Mouse (Mus musculus) liver, embryonic 14.5 days (tissue): ENCODE data around the gene Rbl2. TPM values are rescaled to one million over a fixed set of nuclear protein-coding genes. Genes with fewer than 3 reads are reported as not detected.

Experiments
- ATAC-seq: fragments of 200-750 bp; cut with Nextera tagmentation; 2 replicates; pipeline ENCODE4 v1.8.0; 2017; ENCODE audit warnings: moderate number of reproducible peaks, mild to moderate bottlenecking, moderate library complexity; ENCODE audit not compliant: insufficient read depth
- DNase-seq, 3 experiments: peaks; one replicate each; pipeline ENCODE4 v3.0.0-alpha.2; 2012 to 2013; ENCODE audit warnings: low read depth in 3 of 3, low spot score in 3 of 3
- H3K27ac ChIP-seq: fragments of 300-500 bp; sonication (generic); 2 replicates; pipeline ENCODE4 v1.5.1; 2014; ENCODE audit warnings: moderate library complexity, mild to moderate bottlenecking, control low read depth, inconsistent platforms
- H3K27me3 ChIP-seq: fragments of 300-500 bp; sonication (generic); 2 replicates; pipeline ENCODE4 v1.6.1; 2014; ENCODE audit warnings: mild to moderate bottlenecking, low read length, moderate library complexity; ENCODE audit not compliant: control insufficient read depth, insufficient read depth
- H3K36me3 ChIP-seq: fragments of 300-500 bp; sonication (generic); replicated peaks from 2 replicates; pipeline ENCODE4 v1.6.1; 2014; ENCODE audit warnings: low read depth; ENCODE audit not compliant: control insufficient read depth, insufficient read depth
- H3K4me1 ChIP-seq, 2 experiments: fragments of 200-500 bp in 1 of 2; fragments of 300-500 bp in 1 of 2; sonication (generic) in 1 of 2; replicated peaks; 2 replicates each; pipeline ENCODE4 v1.6.1; 2012 to 2014; ENCODE audit warnings: antibody characterized with exemption in 1 of 2, inconsistent platforms in 1 of 2, low read length in 1 of 2; ENCODE audit not compliant: control insufficient read depth in 2 of 2, insufficient read depth in 2 of 2
- H3K4me2 ChIP-seq: fragments of 300-500 bp; sonication (generic); 2 replicates; pipeline ENCODE4 v1.6.1; 2014; ENCODE audit warnings: low read depth, mild to moderate bottlenecking, control low read depth, moderate library complexity
- H3K4me3 ChIP-seq, 2 experiments: fragments of 200-500 bp in 1 of 2; fragments of 300-500 bp in 1 of 2; sonication (generic) in 1 of 2; 2 replicates each; pipeline ENCODE4 v1.5.1; 2012 to 2014; ENCODE audit warnings: low read depth in 2 of 2, low read length in 2 of 2, mild to moderate bottlenecking in 2 of 2, control low read depth in 1 of 2, inconsistent platforms in 1 of 2, moderate library complexity in 1 of 2; ENCODE audit not compliant: insufficient read depth in 1 of 2
- H3K9ac ChIP-seq: fragments of 300-500 bp; sonication (generic); replicated peaks from 2 replicates; pipeline ENCODE4 v1.6.1; 2014; ENCODE audit warnings: mild to moderate bottlenecking, control low read depth, moderate library complexity
- H3K9me3 ChIP-seq: fragments of 300-500 bp; sonication (generic); 2 replicates; pipeline ENCODE4 v1.6.1; 2016; ENCODE audit warnings: low read length, mixed read lengths; ENCODE audit not compliant: control insufficient read depth
- CTCF ChIP-seq: IDR thresholded peaks from 2 replicates; pipeline ENCODE4 v1.5.1; 2016; ENCODE audit warnings: antibody characterized with exemption, low read depth, control low read depth
- EP300 ChIP-seq: IDR thresholded peaks from 2 replicates; pipeline ENCODE4 v1.6.1; 2016; ENCODE audit warnings: antibody characterized with exemption, low read depth
- WGBS: fragments of 180-500 bp; shearing (Covaris S2); extraction: QIAGEN DNeasy Blood & Tissue Kit; methylation state at CpG from one replicate; pipeline ENCODE4 v1.1.7; 2014; ENCODE audit not compliant: insufficient replicate concordance; 5-methylcytosine and 5-hydroxymethylcytosine counted together
- polyA plus RNA-seq, 2 experiments: library from polyadenylated mRNA; depleted of rRNA in 1 of 2; stranded (reverse) in 1 of 2; unstranded in 1 of 2; fragments of >200 nt; fragmentation: Nextera tagmentation in 1 of 2; extraction: Ambion mirVana in 1 of 2; gene quantifications; 2 replicates each; pipeline versions ENCODE4 v1.2.1 to v1.2.3; 2012 to 2014

Gene Rbl2
- polyA plus RNA-seq, 2 experiments = 4.5 to 4.9 TPM

- Histone ChIP-seq H3K9me3 (no peaks in the 10 kb centered on the region), H3K36me3 (no peaks in the 10 kb centered on the region), H3K27me3 (no peaks in the 10 kb centered on the region), H3K4me3 (no peak overlapping the region), H3K9ac (no peak overlapping the region), H3K4me2 (no peak overlapping the region), H3K27ac (no peak overlapping the region), H3K4me1 (peaks cover 0 to 8% of the 10 kb centered on the region in 2 experiments; a peak in 1 of 4 replicates)
- no peak for TF ChIP-seq CTCF
- no peak for TF ChIP-seq EP300
- ATAC-seq (no peak), DNase-seq (no peak)
- 68% methylated on average over 14 of the region's 14 CpGs for WGBS
Observed at GRCm38 (mm10) chr8:91135308-91136181, 65.7 kb downstream of the Rbl2 start.

DNA sequence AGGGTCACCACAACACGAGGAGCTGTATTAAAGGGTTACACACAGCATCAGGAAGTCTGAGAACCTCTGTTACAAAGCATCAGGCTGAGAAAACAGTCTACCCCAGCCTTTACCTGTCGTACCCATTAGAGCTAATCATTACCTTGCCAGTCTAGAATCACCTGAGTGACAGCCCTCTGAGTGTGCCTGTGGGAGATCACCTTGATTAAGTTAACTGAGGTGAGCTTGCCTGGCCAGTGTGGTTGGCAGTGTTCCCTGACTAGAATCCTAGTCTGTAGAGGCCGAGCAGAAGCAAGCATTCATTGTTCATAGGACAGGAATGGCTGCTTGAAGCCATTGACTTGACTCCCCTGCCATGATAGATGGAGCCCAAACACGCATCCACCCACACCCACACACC, 71.0 kb downstream of the Rbl2 start:
- TF ChIP-seq EP300 (no peak), CTCF (no peak)
- no peaks in the 10 kb centered on the region; the same call in 1 of the 2 replicates for H3K9me3 ChIP-seq
- no peak overlapping the region for H3K9ac ChIP-seq
- 52% methylated on average over 4 of the region's 4 CpGs for WGBS
- no peak overlapping the region for H3K4me2 ChIP-seq
- no peaks in the 10 kb centered on the region for H3K27me3 ChIP-seq
- H3K4me3 ChIP-seq = no peak overlapping the region
- H3K27ac ChIP-seq = no peak overlapping the region
- ATAC-seq = no peak
- H3K4me1 ChIP-seq = no peaks in the 10 kb centered on the region
- DNase-seq = no peak
- no peaks in the 10 kb centered on the region for H3K36me3 ChIP-seq

GRCm38 (mm10) chr8:91147715-91148114, 77.9 kb downstream of the Rbl2 start:
- Histone ChIP-seq H3K9me3 (no peaks in the 10 kb centered on the region), H3K36me3 (no peaks in the 10 kb centered on the region), H3K4me3 (no peak overlapping the region), H3K4me1 (no peaks in the 10 kb centered on the region), H3K4me2 (no peak overlapping the region), H3K27ac (no peak overlapping the region), H3K9ac (no peak overlapping the region), H3K27me3 (no peaks in the 10 kb centered on the region)
- DNase-seq (peak in 1 of 3 experiments; percentile 7), ATAC-seq (no peak)
- 9% methylated on average over 6 of the region's 6 CpGs for WGBS
- peak; percentile 84 for TF ChIP-seq CTCF
- no peak for TF ChIP-seq EP300

GRCm38 (mm10) chr8:91148643-91149178, 78.9 kb downstream of the Rbl2 start:
- DNase-seq (no peak), ATAC-seq (no peak)
- Histone ChIP-seq H3K36me3 (no peaks in the 10 kb centered on the region), H3K9me3 (no peaks in the 10 kb centered on the region), H3K4me1 (no peaks in the 10 kb centered on the region), H3K27ac (no peak overlapping the region), H3K27me3 (no peaks in the 10 kb centered on the region), H3K4me2 (no peak overlapping the region), H3K9ac (no peak overlapping the region), H3K4me3 (no peak overlapping the region)
- WGBS = 73% methylated on average over 15 of the region's 15 CpGs
- TF ChIP-seq EP300 (no peak), CTCF (no peak)

- DNase-seq (no peak), ATAC-seq (no peak)
- H3K36me3 ChIP-seq = no peaks in the 10 kb centered on the region
- no peak overlapping the region for H3K9ac ChIP-seq
- no peaks in the 10 kb centered on the region for H3K9me3 ChIP-seq
- no peaks in the 10 kb centered on the region for H3K4me1 ChIP-seq
- no peaks in the 10 kb centered on the region for H3K27me3 ChIP-seq
- WGBS = 43% methylated on average over 3 of the region's 3 CpGs
- H3K4me3 ChIP-seq = no peak overlapping the region
- TF ChIP-seq CTCF = no peak
- TF ChIP-seq EP300 = no peak
- H3K4me2 ChIP-seq = no peak overlapping the region
- no peak overlapping the region for H3K27ac ChIP-seq
Observed at GRCm38 (mm10) chr8:91149298-91149697, 79.4 kb downstream of the Rbl2 start.
